Mouse (Mus musculus) sigmoid colon, adult 10 weeks (tissue): ENCODE measurements around the gene Orai2. TPM values are rescaled to one million over a fixed set of nuclear protein-coding genes. Genes with fewer than 3 reads are reported as not detected.

ENCODE experiments used
- polyA plus RNA-seq: library from polyadenylated mRNA; stranded (reverse); fragments of 350-450 nt; fragmentation: Illumina TruSeq; extraction: RNeasy Lipid Tissue Mini Kit (QIAGEN cat#74804); gene quantifications from one replicate; pipeline ENCODE4 v1.2.3, GENCODE M21; 2014; ENCODE audit warnings: low read depth, low replicate concordance

Orai2 gene
- 4.1 TPM for polyA plus RNA-seq

GRCm38 (mm10) chr5:136170512-136171362 is at the start of gene Orai2:
TSS of gene Orai2 (minus strand) at chr5:136170713.

GRCm38 (mm10) chr5:136198474-136199391 is 28.2 kb upstream of the Orai2 start, which contains the start of gene Prkrip1:
TSS of gene Prkrip1 (minus strand) at chr5:136198963.

GRCm38 (mm10) chr5:136135571-136136291 is 34.8 kb downstream of the Orai2 start, which contains the start of the genes Lrwd1 and Alkbh4:
TSS of gene Lrwd1 (minus strand) at chr5:136136074.
TSS of gene Alkbh4 (plus strand) at chr5:136136146.

GRCm38 (mm10) chr5:136115891-136116783 is 54.4 kb downstream of the Orai2 start, which contains the start of gene Polr2j:
TSS of gene Polr2j (plus strand) at chr5:136116631.

Other genes starting within 250 kb of the Orai2 start
- gene Ywhag, start 236.1 kb downstream of the Orai2 start, polyA plus RNA-seq = 60.7 TPM
- 1.7 TPM for gene Ssc4d, start 196.2 kb downstream of the Orai2 start, polyA plus RNA-seq
- not detected for gene Zp3, start 190.6 kb downstream of the Orai2 start, polyA plus RNA-seq
- 0.16 TPM for gene Dtx2, start 175.9 kb downstream of the Orai2 start, polyA plus RNA-seq
- 0.38 TPM for gene Upk3b, start 132.2 kb downstream of the Orai2 start, polyA plus RNA-seq
- not detected for gene Upk3bl, start 116.2 kb downstream of the Orai2 start, polyA plus RNA-seq
- gene Rasa4, start 86.8 kb downstream of the Orai2 start, polyA plus RNA-seq = 3.8 TPM
- 3.4 TPM for gene Polr2j, start 54.1 kb downstream of the Orai2 start, polyA plus RNA-seq
- gene Lrwd1, start 34.6 kb downstream of the Orai2 start, polyA plus RNA-seq = 0.88 TPM
- 0.41 TPM for gene Alkbh4, start 34.6 kb downstream of the Orai2 start, polyA plus RNA-seq
- gene Prkrip1, start 28.2 kb upstream of the Orai2 start, polyA plus RNA-seq = 28.2 TPM
- not detected for gene Sh2b2, start 75.8 kb upstream of the Orai2 start, polyA plus RNA-seq